Mouse (Mus musculus): ENCODE data around the gene Fsd2.

Gene Fsd2

GRCm38 (mm10) chr7:81571941-81572441 lies 5.2 kb upstream of the Fsd2 start:
- DNase-seq (ENCODE audit: low read depth): peak; percentile 23

DNA sequence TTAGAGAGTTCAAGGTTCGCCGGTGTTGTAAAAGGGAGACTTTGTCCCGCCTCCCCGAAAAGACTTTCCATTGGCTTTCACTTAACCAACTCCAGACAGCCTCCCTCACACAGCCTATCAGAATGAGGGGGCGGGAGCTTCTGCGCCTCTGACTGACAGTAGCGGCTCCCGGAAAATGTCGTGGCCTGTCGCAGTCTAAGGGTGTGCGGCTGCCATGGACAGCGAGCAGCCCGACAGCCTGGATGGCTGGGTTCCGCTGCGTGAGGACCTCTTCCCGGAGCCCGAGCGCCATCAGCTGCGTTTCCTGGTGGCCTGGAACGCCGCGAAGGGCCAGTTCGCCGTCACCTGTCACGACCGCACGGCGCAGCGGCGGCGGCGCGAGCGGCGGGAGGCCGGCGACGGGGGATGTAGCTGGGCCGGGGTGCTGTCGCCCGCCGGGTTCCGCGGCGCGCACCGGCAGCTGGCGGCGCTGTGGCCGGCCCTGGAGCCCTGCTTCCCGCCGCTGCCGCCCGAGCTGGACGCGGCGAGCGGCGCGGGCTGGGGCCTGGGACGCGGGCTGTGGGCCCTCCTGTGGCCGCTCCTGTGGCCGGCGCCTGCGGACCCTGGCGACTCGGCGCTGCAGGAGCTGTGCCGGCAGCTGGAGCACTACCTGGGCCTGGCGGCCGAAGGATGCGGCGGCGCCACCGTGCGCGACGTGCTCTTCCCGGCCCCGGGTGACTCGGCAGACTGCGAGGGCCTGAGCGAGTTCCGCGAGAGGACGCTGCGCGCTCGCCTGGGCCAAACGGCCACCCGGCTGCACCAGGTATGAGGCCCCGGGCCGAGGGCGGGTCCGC lies 4.6 kb upstream of the Fsd2 start, which contains the start of gene Whamm:
Gene Whamm, plus strand, starts transcription at position 159 of the 833 bp plus-strand sequence.
- DNase-seq (ENCODE audit: low read depth): peak; percentile 95

GRCm38 (mm10) chr7:81570752-81571107 lies 4.0 kb upstream of the Fsd2 start:
- DNase-seq (ENCODE audit: low read depth): no peak

DNA sequence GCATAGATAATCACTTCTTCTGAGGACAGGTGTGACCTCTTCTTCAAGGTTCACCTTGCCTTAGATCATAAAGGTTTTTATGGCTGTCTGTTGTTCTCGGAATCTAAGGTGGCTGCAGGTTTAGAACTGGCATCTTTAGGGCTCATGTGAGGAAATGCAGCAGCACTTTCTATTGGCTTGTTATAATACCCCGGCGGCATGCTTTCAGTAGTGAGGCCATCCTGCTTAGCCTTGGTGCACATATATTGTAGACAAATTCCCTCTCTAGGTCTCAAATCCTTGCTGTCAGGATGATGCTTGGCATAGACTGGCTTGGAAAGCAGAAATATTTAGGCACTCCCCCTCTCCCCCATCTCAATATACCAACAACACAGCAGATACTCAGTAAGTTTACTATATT lies 3.5 kb upstream of the Fsd2 start:
- no peak for DNase-seq (ENCODE audit: low read depth)

DNA sequence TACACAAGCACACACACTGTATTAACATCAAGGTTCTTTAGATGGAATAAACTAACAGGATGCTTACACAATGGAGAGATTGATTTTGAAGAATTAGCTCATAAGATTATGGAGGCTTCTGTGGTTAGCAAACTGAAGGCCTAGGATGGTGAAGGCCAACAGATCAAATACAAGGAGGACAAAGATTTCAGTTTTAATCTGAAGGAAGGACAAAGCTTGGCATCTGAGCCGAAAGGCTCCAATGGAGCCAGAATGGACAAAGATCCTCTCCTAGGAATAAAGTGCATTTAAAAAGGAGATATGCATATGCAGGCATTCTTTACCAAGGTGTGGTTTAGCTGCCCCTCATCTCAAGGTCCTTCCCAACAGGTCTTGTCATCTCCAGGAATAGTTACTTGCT lies 3.1 kb upstream of the Fsd2 start:
- DNase-seq (ENCODE audit: low read depth): no peak

DNA sequence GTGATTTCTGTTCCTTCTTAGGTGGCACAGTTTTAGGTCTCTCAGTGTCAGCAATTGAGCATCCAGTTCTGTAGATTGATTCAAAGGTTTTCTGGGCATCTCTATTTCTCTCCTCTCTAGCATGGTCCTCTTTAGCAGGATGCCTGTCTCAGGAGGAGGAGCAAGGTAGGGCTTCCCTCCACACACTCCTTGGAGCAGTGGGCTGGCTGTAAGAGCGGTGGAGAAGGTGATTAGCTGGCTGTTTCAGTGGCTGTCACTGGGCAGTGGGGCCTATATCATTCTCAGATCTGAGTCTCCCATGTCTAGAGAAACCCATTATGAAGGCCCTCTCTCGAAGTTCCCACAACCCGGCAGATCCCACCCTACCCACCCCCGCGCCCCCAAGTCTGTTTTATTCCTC lies 652 bp upstream of the Fsd2 start:
- DNase-seq (ENCODE audit: low read depth): no peak

GRCm38 (mm10) chr7:81566332-81566731 lies 412 bp downstream of the Fsd2 start:
- DNase-seq (ENCODE audit: low read depth): no peak

- DNase-seq (ENCODE audit: low read depth): no peak
Observed at GRCm38 (mm10) chr7:81565381-81566055, 1.2 kb downstream of the Fsd2 start.

DNA sequence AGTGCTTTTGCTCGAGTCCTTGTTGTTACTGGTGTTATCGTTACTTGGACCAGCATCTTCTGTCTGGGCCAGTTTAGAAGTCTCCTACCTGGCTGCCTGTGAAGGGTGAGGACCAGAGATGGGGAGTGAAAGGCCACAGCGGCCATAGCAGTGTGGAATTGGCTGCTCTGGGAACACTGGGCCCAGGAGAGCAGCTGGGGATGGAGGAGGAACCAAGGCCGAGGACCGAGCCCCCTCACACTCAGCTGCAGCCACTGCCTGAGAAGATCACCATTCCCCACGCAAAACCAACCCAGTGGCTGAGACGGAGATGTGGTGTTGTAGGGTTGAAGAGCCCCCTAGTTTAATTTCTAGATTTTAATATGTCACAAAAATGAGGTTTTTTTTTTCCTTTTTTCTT lies 2.0 kb downstream of the Fsd2 start:
- DNase-seq (ENCODE audit: low read depth): no peak

- DNase-seq (ENCODE audit: low read depth): no peak
Observed at GRCm38 (mm10) chr7:81563506-81564015, 3.2 kb downstream of the Fsd2 start.

DNA sequence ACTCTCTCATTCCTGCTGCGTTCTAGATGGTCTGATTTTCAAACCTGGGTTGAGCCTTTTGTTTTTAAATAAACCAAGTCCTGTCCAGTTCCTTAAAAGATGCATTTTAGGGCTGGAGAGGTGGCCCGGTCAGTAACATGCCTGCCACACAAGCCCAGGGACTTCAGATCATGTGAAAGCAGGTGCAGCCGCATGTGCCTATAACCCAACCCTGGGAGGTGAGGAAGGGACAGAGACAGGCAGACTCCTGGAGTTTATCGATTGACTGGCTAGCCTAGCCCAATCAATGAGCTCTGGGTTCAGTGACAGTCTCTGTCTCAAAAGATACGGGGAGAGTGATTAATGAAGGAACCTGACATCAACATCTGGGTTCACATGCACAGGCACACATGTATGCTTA lies 5.5 kb downstream of the Fsd2 start:
- no peak for DNase-seq (ENCODE audit: low read depth)

DNA sequence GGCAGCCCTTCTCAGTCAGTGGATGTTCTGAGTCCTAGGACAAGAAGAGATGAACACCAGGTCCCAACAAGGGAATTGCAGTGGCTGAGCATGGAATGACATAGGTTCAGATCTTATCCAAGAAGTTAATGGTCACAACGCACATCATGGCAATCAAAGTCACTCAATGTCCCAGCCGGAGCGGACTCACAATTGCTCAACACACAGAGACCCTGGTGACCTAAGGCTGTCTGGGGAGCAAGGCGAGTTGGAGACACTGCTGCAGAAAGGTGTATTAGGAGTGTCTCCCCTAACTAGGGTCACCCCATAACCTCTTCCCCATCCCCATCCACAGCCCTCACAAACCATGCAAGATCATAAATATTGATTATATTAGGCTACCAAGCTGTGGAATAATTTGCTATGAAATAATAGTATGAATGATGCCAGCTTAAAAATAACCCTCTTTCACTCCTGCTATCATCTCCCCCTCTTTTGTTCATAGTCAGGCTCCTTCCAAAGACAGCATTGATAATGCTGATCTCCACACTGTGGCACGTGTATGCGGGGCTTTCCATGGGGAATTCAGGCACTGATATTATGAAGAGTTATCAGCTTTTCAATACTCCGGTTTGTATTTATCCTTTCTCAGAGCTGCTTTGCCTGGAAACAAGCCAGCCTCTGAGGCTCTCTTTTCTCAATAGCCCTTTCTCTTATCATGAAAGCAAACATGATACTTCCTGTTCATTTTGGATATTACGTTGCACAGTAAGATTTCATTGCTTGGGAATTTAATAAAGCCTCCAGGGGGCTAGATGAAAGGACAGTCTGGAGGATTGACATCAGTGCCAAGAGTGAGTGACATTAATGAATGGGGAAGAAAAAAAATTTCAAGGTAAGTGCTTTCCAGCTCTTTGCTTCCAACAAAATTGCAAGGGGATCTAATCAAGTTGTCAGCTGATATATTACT lies 6.4 kb downstream of the Fsd2 start:
- DNase-seq (ENCODE audit: low read depth): no peak

GRCm38 (mm10) chr7:81559231-81559980 lies 7.3 kb downstream of the Fsd2 start:
- no peak for DNase-seq (ENCODE audit: low read depth)

GRCm38 (mm10) chr7:81557985-81558360 lies 8.8 kb downstream of the Fsd2 start:
- no peak for DNase-seq (ENCODE audit: low read depth)

GRCm38 (mm10) chr7:81557252-81557984 lies 9.3 kb downstream of the Fsd2 start:
- DNase-seq (ENCODE audit: low read depth): no peak

- DNase-seq (ENCODE audit: low read depth): no peak
Observed at GRCm38 (mm10) chr7:81556839-81557238, 9.9 kb downstream of the Fsd2 start.

DNA sequence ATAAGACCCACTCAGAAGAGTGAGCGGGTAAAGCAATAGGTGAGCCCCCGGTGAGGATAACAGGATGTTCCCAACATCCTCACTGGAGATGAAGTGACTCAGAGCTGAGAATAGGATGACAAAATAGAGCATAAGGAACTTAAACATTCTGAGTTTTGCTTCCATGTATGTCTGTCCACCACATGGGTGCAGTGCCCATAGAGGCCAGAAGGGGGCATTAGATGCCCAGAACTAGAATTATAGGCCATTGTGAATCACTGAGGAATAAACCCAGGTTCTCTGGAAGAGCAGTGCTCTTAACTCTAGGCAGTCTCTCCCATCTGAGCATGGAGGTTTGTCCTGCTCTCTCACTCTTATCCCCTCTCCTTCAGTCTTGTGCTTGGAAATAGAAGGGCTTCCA lies 12.4 kb downstream of the Fsd2 start:
- peak; percentile 58 for DNase-seq (ENCODE audit: low read depth)

GRCm38 (mm10) chr7:81553589-81553988 lies 13.2 kb downstream of the Fsd2 start:
- no peak for DNase-seq (ENCODE audit: low read depth)

DNA sequence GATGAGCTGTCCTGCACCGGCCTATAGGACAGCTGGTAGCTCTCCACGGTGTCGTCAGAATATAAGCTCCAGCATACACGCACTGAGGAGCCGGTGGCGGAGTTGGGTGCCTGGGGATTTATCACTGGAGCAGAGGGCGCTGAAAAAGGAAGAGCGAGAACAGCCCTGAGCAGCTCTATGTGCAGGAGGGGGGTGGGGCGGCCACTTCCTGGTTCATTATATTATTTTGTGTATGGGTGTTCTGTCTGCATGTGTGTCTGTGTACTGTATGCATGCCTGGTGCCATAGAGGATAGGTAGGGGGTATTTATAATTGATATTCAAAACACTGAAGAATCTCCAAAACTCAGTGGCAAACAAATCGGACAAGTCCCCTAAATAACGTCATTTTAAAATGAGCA lies 17.9 kb downstream of the Fsd2 start:
- no peak for DNase-seq (ENCODE audit: low read depth)

- no peak for DNase-seq (ENCODE audit: low read depth)
Observed at GRCm38 (mm10) chr7:81542934-81543333, 23.8 kb downstream of the Fsd2 start.

All from c-Kit-positive CD71-positive TER-119-negative erythroid progenitor cells, embryonic 14.5 days (primary cell).